Mouse (Mus musculus): ENCODE measurements around the gene Gm10647. TPM values are rescaled to one million over a fixed set of nuclear protein-coding genes. Genes with fewer than 3 reads are reported as not detected.

The Gm10647 gene
- polyA plus RNA-seq, 1 experiment from 2014 or later: 0.21 TPM

DNA sequence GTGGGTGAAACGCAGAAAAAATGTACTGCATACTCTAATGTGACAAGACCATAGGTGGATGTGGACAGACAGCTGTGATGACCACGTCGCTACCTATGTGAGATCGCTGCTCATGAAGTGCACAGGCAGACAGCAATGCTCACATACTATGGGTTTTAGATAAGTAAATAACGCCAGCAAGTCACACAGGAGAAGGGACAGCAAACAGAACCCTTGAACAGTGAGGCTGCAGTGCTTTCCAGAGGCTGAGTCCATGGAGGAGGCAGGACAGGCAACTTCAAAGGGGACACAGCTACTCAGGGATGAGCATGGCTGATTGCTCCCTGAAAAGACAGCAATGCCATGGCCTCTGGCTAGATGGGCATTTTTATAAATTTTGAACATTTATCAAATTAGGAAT, 50.0 kb downstream of the Gm10647 start:
- no peak for DNase-seq (ENCODE audit: low spot score)

Other genes starting within 250 kb of the Gm10647 start
- 154 and 168 TPM in 2 replicates for gene Usp3, start 203.9 kb upstream of the Gm10647 start, polyA plus RNA-seq (2015; fragmentation: Nextera tagmentation; extraction: Ambion mirVana)
- gene Car12, start 83.4 kb upstream of the Gm10647 start, polyA plus RNA-seq (2015; fragmentation: Nextera tagmentation; extraction: Ambion mirVana): 1.5 and 2.4 TPM in 2 replicates
- gene Aph1b, start 1.5 kb upstream of the Gm10647 start, polyA plus RNA-seq (2015; fragmentation: Nextera tagmentation; extraction: Ambion mirVana): 1.5 and 1.8 TPM in 2 replicates
- gene Aph1c, start 37.7 kb downstream of the Gm10647 start, polyA plus RNA-seq (2015; fragmentation: Nextera tagmentation; extraction: Ambion mirVana): 2.1 and 3.5 TPM in 2 replicates
- gene Rab8b, start 122.6 kb downstream of the Gm10647 start, polyA plus RNA-seq (2015; fragmentation: Nextera tagmentation; extraction: Ambion mirVana): 14.4 and 25.8 TPM in 2 replicates
- 828 and 912 TPM in 2 replicates for gene Rps27l, start 149.0 kb downstream of the Gm10647 start, polyA plus RNA-seq (2015; fragmentation: Nextera tagmentation; extraction: Ambion mirVana)
- 9.8 and 10.9 TPM in 2 replicates for gene Lactb, start 178.4 kb downstream of the Gm10647 start, polyA plus RNA-seq (2015; fragmentation: Nextera tagmentation; extraction: Ambion mirVana)

All from thymus, postnatal 0 days (tissue).